Mouse (Mus musculus) c-Kit-positive CD71-positive TER-119-negative erythroid progenitor cells, embryonic 14.5 days (primary cell): Measurements from ENCODE around the gene Abca2.
"Not testable (repeated sequence)": the region's sequence is repeated elsewhere in the genome, so short reads cannot be mapped to it uniquely, and the experiment has no call there.

ENCODE experiments used
- DNase-seq: peaks from one replicate; pipeline ENCODE4 v3.0.0-alpha.2; 2013; ENCODE audit warnings: low read depth

The Abca2 gene

GRCm38 (mm10) chr2:25428442-25429236 lies at the start of gene Abca2:
Gene Abca2, plus strand, starts transcription at chr2:25428703.
- DNase-seq = peak; percentile 84

GRCm38 (mm10) chr2:25384492-25384891 lies 44.0 kb upstream of the Abca2 start:
- DNase-seq = no peak

DNA sequence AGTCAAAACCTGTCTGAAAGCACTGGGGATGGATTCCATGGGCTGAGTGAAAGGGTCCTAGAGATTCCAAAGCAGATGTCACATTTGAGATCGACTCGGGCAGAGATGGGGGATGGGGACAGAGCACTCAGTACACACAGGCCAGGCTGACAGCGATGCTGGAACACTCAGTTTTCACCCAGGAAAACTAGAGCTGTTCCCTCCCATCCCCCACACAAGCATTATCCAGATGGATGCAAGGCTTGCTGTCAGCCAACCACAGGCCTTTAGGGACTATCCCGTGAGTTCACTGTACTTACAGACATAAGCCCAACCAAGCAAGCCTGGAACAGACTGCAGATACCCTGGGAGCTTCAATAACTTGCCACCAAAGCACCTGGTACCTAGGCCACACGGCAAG lies 37.2 kb upstream of the Abca2 start:
- DNase-seq = no peak

DNA sequence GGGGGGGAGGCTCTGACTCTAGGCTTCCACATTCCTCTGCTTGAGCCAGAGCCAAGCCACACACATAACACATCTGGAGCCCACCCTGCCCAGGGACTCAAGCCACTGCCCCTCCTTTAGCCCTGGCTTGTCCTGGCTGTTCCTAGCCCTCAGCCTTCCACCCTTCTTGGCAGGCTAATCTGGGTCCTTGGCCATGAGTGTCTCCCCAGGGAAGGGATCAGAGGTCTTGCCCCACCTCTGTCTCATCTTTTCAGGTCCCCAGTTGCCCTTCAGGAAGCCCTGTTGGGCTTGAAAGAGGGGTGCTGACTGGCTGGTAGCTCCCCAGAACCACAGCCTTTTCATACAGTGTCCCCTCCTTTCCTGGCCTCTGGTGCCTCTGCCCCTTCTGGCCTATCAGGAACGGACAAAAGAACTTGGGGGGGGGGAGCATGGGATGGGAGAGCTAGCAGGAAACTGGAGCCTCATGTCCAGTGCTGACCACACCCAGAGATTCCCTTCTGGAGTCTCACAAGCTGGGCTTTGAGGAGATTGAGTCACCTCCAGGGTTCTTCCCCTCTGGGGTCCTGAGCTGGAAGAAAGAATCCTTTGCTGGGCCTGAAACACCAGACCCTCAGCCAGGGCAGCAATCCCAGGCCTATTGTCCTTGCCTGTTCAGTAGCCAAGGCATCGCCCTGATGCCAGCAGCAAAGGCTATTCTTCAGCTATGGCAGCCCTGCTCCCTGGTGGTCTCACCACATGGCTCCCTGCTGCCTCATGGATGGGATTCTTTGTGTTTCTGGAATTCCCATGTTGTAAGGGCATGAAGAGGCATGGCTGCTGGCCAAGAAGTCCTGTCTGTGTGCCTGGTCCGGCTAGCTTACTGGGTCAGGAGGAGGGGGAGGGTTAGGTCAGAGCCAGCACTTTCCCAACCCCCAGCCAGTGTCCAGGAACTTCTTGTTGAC lies 34.0 kb upstream of the Abca2 start:
- no peak for DNase-seq

DNA sequence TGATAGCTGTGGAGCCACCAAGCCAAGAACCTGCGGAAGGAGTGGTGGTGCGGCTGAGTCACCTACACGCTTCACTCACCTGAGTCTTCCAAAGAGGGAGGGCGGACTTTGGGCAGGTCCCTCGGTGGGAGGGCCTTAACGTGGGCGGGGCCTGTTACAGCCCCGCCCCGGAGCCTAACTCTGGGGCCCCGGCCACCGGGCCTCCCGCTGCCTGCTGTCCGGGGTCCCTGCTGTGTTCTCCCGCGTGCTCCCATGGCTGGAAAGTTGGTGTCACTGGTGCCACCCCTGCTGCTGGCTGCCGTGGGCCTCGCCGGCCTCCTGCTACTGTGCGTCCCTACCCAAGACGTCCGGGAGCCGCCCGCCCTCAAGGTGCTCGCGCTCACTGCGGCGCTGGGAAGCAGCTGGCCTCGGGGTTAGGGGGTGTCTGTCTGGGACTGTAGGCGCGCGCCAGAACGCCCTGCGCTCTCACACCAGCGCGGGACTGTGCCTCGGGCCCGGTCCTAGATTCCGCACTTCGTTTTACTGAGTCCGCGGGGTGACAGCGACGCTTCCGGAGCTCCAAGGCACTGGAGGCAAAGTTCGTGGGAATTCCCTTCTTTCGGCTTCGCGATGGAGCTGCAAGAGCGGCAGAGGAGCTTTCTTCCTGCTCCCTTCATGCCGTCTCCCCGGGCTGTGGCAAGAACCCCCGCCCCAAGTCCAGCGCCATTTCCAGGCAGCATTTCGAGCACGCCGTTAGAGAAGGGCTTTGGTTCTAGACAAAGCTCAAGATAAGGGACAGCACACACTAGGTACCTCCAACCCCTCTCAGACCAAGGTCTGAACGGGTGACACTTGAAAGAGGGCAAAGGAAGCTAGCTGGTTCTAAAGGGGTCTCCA lies 32.5 kb upstream of the Abca2 start, which contains the start of gene Entpd2:
Gene Entpd2 (plus strand): TSS at position 154 of the 876 bp plus-strand sequence.
- no peak for DNase-seq

GRCm38 (mm10) chr2:25396597-25396983 lies 31.9 kb upstream of the Abca2 start:
- no peak for DNase-seq

DNA sequence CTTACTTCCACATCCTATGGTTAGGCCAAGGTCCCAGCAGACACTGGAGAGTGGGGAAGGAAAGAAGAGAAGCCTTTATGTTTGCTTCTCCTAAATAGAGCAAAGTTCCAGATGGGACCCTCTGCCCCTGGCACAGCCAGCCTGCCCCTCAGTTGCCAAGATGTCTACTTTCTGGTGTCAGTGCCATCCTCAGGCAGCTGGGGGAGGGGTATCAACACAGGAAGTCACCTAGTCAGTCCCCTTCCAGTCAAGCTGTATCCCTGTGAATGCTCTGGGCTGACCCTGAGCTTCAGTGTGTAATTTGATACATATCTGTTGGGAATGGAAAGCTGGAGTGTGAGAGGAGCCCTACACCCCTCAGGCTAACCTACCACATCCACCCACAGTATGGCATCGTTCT lies 31.5 kb upstream of the Abca2 start:
- DNase-seq = no peak

DNA sequence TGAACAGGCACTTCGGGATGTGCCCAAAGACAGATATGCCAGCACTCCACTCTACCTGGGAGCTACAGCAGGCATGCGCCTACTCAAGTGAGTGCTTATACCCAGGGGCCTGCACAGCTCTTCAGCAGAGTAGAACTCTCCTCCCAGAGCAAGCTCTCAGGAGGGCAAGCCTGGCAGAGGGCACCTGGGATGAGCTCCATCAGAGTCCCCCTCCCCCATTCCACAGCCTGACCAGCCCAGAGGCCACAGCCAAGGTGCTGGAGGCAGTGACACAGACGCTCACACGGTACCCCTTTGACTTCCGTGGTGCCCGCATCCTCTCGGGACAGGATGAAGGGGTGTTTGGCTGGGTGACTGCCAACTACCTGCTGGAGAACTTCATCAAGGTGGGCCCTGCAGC lies 30.4 kb upstream of the Abca2 start:
- no peak for DNase-seq

DNA sequence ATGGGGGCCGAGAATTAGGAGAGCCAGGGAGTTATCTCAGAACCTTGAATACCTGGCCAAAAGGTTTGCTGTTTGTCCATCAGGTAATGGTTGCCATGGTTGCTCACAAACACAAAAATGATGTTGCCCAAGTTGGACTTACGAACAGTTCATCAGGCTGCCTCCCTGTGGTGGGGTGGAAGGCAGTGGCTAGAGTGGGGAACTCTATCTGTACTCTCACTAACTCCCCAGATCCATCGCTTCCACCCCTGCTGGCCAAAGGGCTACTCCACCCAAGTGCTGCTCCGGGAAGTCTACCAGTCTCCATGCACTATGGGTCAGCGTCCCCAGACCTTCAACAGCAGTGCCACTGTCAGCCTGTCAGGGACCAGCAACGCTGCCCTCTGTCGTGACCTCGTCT lies 29.5 kb upstream of the Abca2 start, which contains the start of gene Npdc1:
Gene Npdc1 (plus strand): TSS at position 301 of the 400 bp plus-strand sequence.
- DNase-seq = no peak

DNA sequence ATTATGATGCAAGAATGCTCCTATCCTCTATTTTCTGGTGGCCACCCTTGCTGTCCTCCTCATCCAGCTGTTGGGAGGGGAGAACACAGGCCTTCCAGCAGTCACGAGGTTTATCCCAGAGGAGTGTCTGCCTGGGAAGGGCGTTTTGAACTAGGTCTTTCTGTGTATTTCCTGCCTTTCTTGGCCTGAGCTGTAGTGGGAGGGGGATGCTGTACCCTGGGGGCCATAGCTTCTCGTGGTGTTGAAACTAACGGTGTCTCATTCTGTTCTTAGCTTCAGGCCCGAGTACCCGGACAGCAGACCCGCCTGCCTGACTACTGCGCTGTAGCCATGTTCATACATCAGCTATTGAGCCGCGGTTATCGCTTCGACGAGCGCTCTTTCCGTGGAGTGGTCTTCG lies 28.2 kb upstream of the Abca2 start:
- no peak for DNase-seq

DNA sequence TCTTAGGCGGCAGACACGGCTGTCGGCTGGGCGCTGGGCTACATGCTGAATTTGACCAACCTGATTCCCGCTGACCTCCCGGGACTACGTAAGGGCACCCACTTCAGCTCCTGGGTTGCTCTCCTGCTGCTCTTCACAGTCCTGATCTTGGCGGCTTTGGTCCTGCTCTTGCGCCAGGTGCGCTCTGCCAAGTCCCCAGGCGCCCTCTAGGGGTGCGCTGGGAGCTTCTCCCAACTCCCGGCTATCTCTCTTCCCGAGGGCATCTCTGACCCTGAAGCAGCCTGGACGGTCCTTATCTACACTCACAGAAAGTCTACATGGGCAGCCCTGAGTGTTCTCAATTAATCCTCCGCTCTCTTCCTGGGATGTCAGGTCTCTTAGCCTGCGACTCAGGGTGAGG lies 27.7 kb upstream of the Abca2 start:
- no peak for DNase-seq

DNA sequence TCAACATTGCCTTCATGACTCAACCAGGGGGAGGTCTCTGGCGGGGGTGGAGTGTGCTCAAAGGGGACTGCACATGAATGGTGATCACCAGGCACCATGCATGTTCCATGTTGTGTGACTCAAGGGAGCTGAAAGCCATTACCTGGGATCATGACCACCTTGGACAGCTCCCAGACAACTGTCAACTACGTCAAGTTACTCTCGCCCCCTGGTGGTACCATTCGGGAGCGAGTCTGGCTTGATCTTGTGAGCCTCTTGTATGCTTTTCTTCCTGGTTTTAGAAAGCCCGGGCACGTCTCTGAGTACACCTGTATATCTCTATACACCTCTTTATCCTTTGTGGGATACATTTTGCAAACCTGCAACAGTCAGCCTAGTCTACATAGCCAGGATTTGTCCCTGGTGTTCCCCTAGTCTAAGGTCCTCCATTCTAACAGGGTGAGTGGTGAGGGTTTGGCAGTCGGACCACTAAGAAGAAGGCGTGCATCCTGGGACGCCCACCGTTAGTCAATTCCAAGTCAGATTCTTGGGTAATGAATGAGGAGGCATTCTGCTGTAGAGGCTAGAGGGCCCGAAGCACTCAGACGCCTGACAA lies 26.0 kb upstream of the Abca2 start:
- DNase-seq = peak; percentile 92

- no peak for DNase-seq
These were observed 25.4 kb upstream of the Abca2 start for GRCm38 (mm10) chr2:25402972-25403601.

GRCm38 (mm10) chr2:25403994-25404393 lies 24.5 kb upstream of the Abca2 start:
- DNase-seq = no peak

- no peak for DNase-seq
These were observed 19.6 kb upstream of the Abca2 start for GRCm38 (mm10) chr2:25408908-25409307.

GRCm38 (mm10) chr2:25413436-25413835 lies 15.1 kb upstream of the Abca2 start:
- DNase-seq = not testable (repeated sequence)

DNA sequence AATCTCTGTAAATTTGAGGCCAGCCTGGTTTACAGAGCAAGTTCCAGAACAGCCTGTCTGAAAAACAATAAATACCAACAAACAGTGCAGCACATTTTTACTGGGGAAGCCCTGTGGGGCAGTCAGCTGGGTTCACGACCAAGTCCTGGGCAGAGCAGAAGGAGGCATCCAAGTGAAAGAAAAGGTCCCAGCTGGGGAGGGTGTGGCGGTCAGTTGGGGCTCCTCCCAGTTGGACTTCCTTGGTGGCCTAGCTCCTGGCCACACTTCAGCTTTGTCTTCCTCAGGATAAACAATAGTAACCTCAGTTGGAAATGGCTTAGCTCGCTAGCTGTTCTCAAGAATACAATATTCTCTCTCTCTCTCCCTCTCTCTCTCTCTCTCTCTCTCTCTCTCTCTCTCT lies 11.1 kb upstream of the Abca2 start:
- DNase-seq = no peak

DNA sequence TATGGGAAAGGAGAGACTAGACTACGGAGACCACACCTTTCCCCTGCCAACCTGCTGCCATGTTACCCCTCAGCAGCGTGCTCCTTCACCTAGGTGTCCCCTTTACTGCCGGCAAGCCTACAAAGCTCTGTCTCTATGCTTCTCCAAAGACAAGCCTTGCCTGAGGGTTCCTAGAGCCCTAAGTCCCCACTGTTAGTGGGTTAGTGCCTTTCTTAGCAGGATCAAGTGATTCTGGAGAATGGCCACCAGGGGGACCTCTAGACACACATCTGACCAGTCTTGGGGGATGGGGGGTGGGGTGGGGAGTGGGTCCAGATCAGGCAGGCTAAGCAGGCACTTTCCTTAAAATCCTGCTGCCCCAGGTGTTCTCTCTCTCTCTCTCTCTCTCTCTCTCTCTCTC lies 6.6 kb upstream of the Abca2 start:
- DNase-seq = no peak

GRCm38 (mm10) chr2:25422587-25423410 lies 5.7 kb upstream of the Abca2 start, which contains the start of gene Fut7:
Gene Fut7, plus strand, starts transcription at chr2:25423267.
- DNase-seq = no peak

DNA sequence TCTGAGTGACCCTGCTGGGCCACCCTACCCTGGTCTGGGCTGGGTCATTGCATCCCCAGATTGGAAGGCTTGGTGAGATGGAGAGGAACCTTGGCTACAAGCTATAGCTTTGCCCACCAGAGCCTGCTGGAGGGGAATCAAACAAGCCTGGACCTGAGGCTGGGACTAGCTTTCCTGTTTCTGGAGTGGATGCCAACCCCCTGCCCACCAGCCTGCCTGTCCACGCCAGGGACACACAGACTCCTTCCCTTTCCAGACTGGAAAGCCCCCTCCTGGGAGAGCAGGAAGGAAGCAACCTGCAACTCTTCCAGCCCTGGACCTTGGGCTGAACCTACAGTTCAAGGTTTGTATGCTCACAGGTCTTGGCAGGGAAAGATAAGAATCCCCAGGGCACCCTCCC lies 4.9 kb upstream of the Abca2 start:
- no peak for DNase-seq
